ENCODE assay signal across 10 mouse cellular contexts in the genomic region with DNA sequence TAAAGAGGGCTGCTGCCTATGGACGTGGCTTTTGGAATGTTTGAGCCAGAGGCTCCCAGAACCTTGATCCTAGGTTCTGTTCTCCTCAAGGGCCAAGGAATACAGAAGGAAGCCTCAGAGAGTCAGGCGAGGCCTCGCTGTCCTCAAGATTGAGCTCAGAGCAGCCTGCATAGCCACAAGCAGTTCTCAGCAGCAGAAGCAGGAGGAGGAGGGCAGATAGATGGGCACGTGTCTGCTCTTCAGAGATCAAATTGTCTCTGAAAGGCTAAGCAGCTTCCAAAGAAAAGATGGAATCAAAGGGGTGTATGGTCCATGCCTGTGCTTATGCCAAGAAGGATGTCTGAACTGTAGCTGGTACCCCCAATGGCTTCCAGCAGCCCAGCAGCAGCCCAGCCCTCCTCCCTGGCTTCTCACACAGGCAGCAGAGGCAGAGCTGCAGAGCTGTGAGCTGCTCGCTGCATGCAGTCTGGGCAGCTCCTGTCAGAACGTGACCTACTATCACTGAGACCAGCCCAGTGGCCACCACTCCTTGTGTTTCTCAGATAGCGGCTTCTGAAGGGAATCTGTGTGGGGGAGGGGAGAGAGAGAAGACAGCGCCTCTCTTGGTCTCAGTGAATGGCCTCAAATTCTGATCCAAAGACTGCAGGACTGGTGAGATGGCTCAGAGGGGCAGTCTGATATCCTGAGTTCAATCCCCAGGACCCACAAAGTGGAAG. TPM values are rescaled to one million over a fixed set of nuclear protein-coding genes. Genes with fewer than 3 reads are reported as not detected.
DNase-seq lines count a peak whose midpoint lies in the region; ATAC-seq and TF ChIP-seq lines count a peak whose summit lies in the region.
"Had no signal": no experiment of that assay in that cellular context is flagged by ENCODE, and none has a peak within 500 bp of the region (broad histone marks: within the 10 kb centered on the region; RNA-seq: fewer than 3 reads in every experiment).

No protein-coding gene starts in this region.

- no peak overlapping the region for H3K4me2 ChIP-seq in intestine, embryonic 15.5 days (replicated peaks)
- no peak overlapping the region for H3K4me2 ChIP-seq in intestine, postnatal 0 days (replicated peaks; ENCODE audit: low read depth)
- H3K4me2 ChIP-seq in liver, embryonic 12.5 days = peak overlapping the region; percentile 62
- H3K4me2 ChIP-seq: embryonic facial prominence, embryonic 13.5 days had no signal

- no peak overlapping the region for H3K27ac ChIP-seq in intestine, embryonic 15.5 days
- H3K27ac ChIP-seq in intestine, postnatal 0 days (ENCODE audit: low read depth, low read length) = no peak overlapping the region
- H3K27ac ChIP-seq in liver, embryonic 12.5 days = peak overlapping the region; percentile 88
- H3K27ac ChIP-seq: embryonic facial prominence, embryonic 13.5 days; macrophage had no signal

- peaks cover 7% of the 10 kb centered on the region for H3K4me1 ChIP-seq in intestine, embryonic 15.5 days (replicated peaks)
- no peaks in the 10 kb centered on the region for H3K4me1 ChIP-seq in intestine, postnatal 0 days (replicated peaks; ENCODE audit: control insufficient read depth, insufficient read depth, low read length)
- peaks cover 57% of the 10 kb centered on the region for H3K4me1 ChIP-seq in liver, embryonic 12.5 days

- no peaks in the 10 kb centered on the region for H3K9me3 ChIP-seq in intestine, embryonic 15.5 days
- H3K9me3 ChIP-seq in intestine, postnatal 0 days (ENCODE audit: control insufficient read depth) = no peaks in the 10 kb centered on the region
- H3K9me3 ChIP-seq in liver, embryonic 12.5 days (replicated peaks) = no peaks in the 10 kb centered on the region
- H3K9me3 ChIP-seq: embryonic facial prominence, embryonic 13.5 days had no signal

- no peak overlapping the region for H3K4me3 ChIP-seq in intestine, embryonic 15.5 days (replicated peaks)
- no peak overlapping the region for H3K4me3 ChIP-seq in intestine, postnatal 0 days (ENCODE audit: low read depth, low read length)
- 0 out of 2 replicates have a peak overlapping the region, but pooled peaks have one; percentile 7 for H3K4me3 ChIP-seq in liver, embryonic 12.5 days
- H3K4me3 ChIP-seq: embryonic facial prominence, embryonic 13.5 days had no signal

- no peaks in the 10 kb centered on the region for H3K36me3 ChIP-seq in intestine, embryonic 15.5 days
- H3K36me3 ChIP-seq in intestine, postnatal 0 days (ENCODE audit: control insufficient read depth, insufficient read depth) = no peaks in the 10 kb centered on the region
- H3K36me3 ChIP-seq in liver, embryonic 12.5 days = no peaks in the 10 kb centered on the region
- H3K36me3 ChIP-seq: embryonic facial prominence, embryonic 13.5 days had no signal

- H3K27me3 ChIP-seq in intestine, embryonic 15.5 days (replicated peaks) = 0 out of 2 replicates have a peak, but pooled peaks cover 3% of the 10 kb centered on the region
- H3K27me3 ChIP-seq in intestine, postnatal 0 days (replicated peaks; ENCODE audit: control insufficient read depth, insufficient read depth, low read length) = no peaks in the 10 kb centered on the region
- peaks cover 25% of the 10 kb centered on the region for H3K27me3 ChIP-seq in liver, embryonic 12.5 days (replicated peaks)

- peak; percentile 69 for ATAC-seq in intestine, embryonic 15.5 days
- no peak for ATAC-seq in intestine, postnatal 0 days
- peak; percentile 100 for ATAC-seq in liver, embryonic 12.5 days

- 49% methylated on average over 8 of the region's 8 CpGs for WGBS in intestine, embryonic 15.5 days
- 57% methylated on average over 8 of the region's 8 CpGs for WGBS in intestine, postnatal 0 days
- 14% methylated on average over 8 of the region's 8 CpGs for WGBS in liver, embryonic 12.5 days (ENCODE audit: insufficient replicate concordance)

- no peak for TF ChIP-seq CTCF in intestine, postnatal 0 days (IDR thresholded peaks at IDR 0.05; ENCODE audit: low read depth)

- H3K9ac ChIP-seq in intestine, embryonic 15.5 days = no peak overlapping the region
- no peak overlapping the region for H3K9ac ChIP-seq in intestine, postnatal 0 days (ENCODE audit: low read depth, low read length)
- H3K9ac ChIP-seq in liver, embryonic 12.5 days = peak overlapping the region; percentile 57
- H3K9ac ChIP-seq: embryonic facial prominence, embryonic 13.5 days had no signal

- DNase-seq in embryo, embryonic 11 days = peak; percentile 57
- peak; percentile 63 for DNase-seq in retina, postnatal 1 day
- DNase-seq in cerebellum, postnatal 14 days = no peak
- no peak for DNase-seq in frontal cortex, postnatal 14 days (ENCODE audit: low spot score in 2 of 2)
- DNase-seq: thymus, postnatal 25 days had no signal

RNA-seq across cellular contexts. Expression of a gene that starts 29.8 kb away (rescaled TPM):
- polyA plus RNA-seq in intestine, embryonic 15.5 days (2015; fragmentation: Nextera tagmentation; extraction: Ambion mirVana) = 0.33 and 0.39 TPM in 2 replicates
- polyA plus RNA-seq in intestine, postnatal 0 days (2015; fragmentation: Nextera tagmentation; extraction: Ambion mirVana) = 0.50 and 0.52 TPM in 2 replicates
- polyA plus RNA-seq in liver, embryonic 12.5 days (2016; fragmentation: Nextera tagmentation; extraction: Ambion mirVana) = 0.23 and 0.32 TPM in 2 replicates

RNA-seq across cellular contexts. Expression of a gene that starts 54.8 kb away (rescaled TPM):
- 101 and 124 TPM in 2 replicates for polyA plus RNA-seq in intestine, embryonic 15.5 days (2015; fragmentation: Nextera tagmentation; extraction: Ambion mirVana)
- 195 and 201 TPM in 2 replicates for polyA plus RNA-seq in intestine, postnatal 0 days (2015; fragmentation: Nextera tagmentation; extraction: Ambion mirVana)
- polyA plus RNA-seq in liver, embryonic 12.5 days (2016; fragmentation: Nextera tagmentation; extraction: Ambion mirVana) = 299 and 300 TPM in 2 replicates

Comparison
In these comparisons a context has a peak if more than half of its experiments do, and no peak if none do; other contexts are left out.
1. DNase-seq: peak in embryo, embryonic 11 days (single experiment) and retina, postnatal 1 day (single experiment); none in cerebellum, postnatal 14 days (0 of 2) and frontal cortex, postnatal 14 days (0 of 2).